ENCODE assay signal across 9 mouse cellular contexts in genomic region chr6:124712918-124713317, GRCm38 (mm10). TPM values are rescaled to one million over a fixed set of nuclear protein-coding genes. Genes with fewer than 3 reads are reported as not detected.
DNase-seq lines count a peak whose midpoint lies in the region; ATAC-seq and TF ChIP-seq lines count a peak whose summit lies in the region.
"Had no signal": no experiment of that assay in that cellular context is flagged by ENCODE, and none has a peak within 500 bp of the region (broad histone marks: within the 10 kb centered on the region; RNA-seq: fewer than 3 reads in every experiment).

No protein-coding gene starts in this region.

- peak overlapping the region; percentile 93 for H3K9ac ChIP-seq in heart, embryonic 16.5 days (ENCODE audit: low read length)
- H3K9ac ChIP-seq in MEL (ENCODE audit: control insufficient read depth, low read depth, low read length, poor library complexity, severe bottlenecking) = peak overlapping the region; percentile 94
- H3K9ac ChIP-seq in hindbrain, embryonic 11.5 days (ENCODE audit: low read depth, low read length) = peak overlapping the region; percentile 92

- TF ChIP-seq RAD21 in MEL (IDR thresholded peaks at IDR 0.05; ENCODE audit: low read depth, low read length) = no peak

- TF ChIP-seq POLR2A in MEL (IDR thresholded peaks at IDR 0.05; ENCODE audit: control insufficient read depth in 1 of 2, insufficient read depth in 1 of 2, low read depth in 1 of 2, low read length in 2 of 2, poor library complexity in 1 of 2) = no peak; a peak in 1 of 4 replicates

- H3K27me3 ChIP-seq in heart, embryonic 16.5 days (ENCODE audit: control insufficient read depth, insufficient read depth, low read length) = no peaks in the 10 kb centered on the region
- no peaks in the 10 kb centered on the region for H3K27me3 ChIP-seq in MEL (ENCODE audit: control insufficient read depth in 1 of 2, insufficient read depth in 2 of 2, low read length in 2 of 2)
- no peaks in the 10 kb centered on the region for H3K27me3 ChIP-seq in hindbrain, embryonic 11.5 days (ENCODE audit: control insufficient read depth, insufficient read depth, low read length)
- H3K27me3 ChIP-seq in midbrain, embryonic 10.5 days (ENCODE audit: low read depth, poor library complexity, severe bottlenecking) = no peaks in the 10 kb centered on the region

- no peak for TF ChIP-seq EP300 in MEL (IDR thresholded peaks at IDR 0.05; ENCODE audit: low read depth in 1 of 2, low read length in 2 of 2)

- H3K27ac ChIP-seq in heart, embryonic 16.5 days (ENCODE audit: low read length) = peak overlapping the region; percentile 90
- H3K27ac ChIP-seq in MEL (ENCODE audit: control insufficient read depth, low read depth, low read length) = peak overlapping the region; percentile 55
- H3K27ac ChIP-seq in hindbrain, embryonic 11.5 days (ENCODE audit: low read depth, low read length) = peak overlapping the region; percentile 17; the same call in 1 of the 2 replicates
- peak overlapping the region; percentile 92 for H3K27ac ChIP-seq in midbrain, embryonic 10.5 days (replicated peaks)

- ATAC-seq in heart, embryonic 16.5 days (replicated peaks; ENCODE audit: extremely low read depth, insufficient read depth, low FRiP score) = no peak
- no peak for ATAC-seq in hindbrain, embryonic 11.5 days (ENCODE audit: low FRiP score)

- no peak for DNase-seq in heart, adult 11 months
- no peak for DNase-seq in MEL (ENCODE audit: low read depth, low spot score)
- DNase-seq in hindbrain, embryonic 11.5 days (ENCODE audit: low spot score) = no peak
- DNase-seq in midbrain, embryonic 10.5 days (ENCODE audit: low spot score) = no peak
- no peak for DNase-seq in ovary, postnatal 36 days (ENCODE audit: low spot score)
- DNase-seq in gastrocnemius, adult 18-20 months (ENCODE audit: low spot score) = no peak
- DNase-seq in adrenal gland, adult 8-10 months = no peak

- 8% methylated on average over 11 of the region's 11 CpGs for WGBS in heart, embryonic 16.5 days
- WGBS in hindbrain, embryonic 11.5 days = 25% methylated on average over 11 of the region's 11 CpGs
- 28% methylated on average over 11 of the region's 11 CpGs for WGBS in midbrain, embryonic 10.5 days

- peak overlapping the region; percentile 92 for H3K4me2 ChIP-seq in heart, embryonic 16.5 days (ENCODE audit: low read depth, low read length)
- peak overlapping the region; percentile 97 for H3K4me2 ChIP-seq in hindbrain, embryonic 11.5 days (replicated peaks; ENCODE audit: low read depth, low read length)

- H3K4me1 ChIP-seq in heart, embryonic 16.5 days (ENCODE audit: control insufficient read depth, insufficient read depth, low read length) = peaks cover 27% of the 10 kb centered on the region
- H3K4me1 ChIP-seq in MEL (ENCODE audit: control insufficient read depth in 1 of 2, insufficient read depth in 2 of 2, low read length in 2 of 2) = peaks cover 0 to 22% of the 10 kb centered on the region in 2 experiments; a peak in 3 of 4 replicates
- H3K4me1 ChIP-seq in hindbrain, embryonic 11.5 days (replicated peaks; ENCODE audit: control insufficient read depth, insufficient read depth, low read length) = peaks cover 12% of the 10 kb centered on the region; the same call in 1 of the 2 replicates
- peaks cover 44% of the 10 kb centered on the region for H3K4me1 ChIP-seq in midbrain, embryonic 10.5 days

- H3K36me3 ChIP-seq in heart, embryonic 16.5 days (ENCODE audit: control insufficient read depth, insufficient read depth) = peaks cover 34% of the 10 kb centered on the region
- H3K36me3 ChIP-seq in MEL (ENCODE audit: control insufficient read depth in 1 of 2, insufficient read depth in 2 of 2, low read length in 2 of 2) = peaks cover 9 to 26% of the 10 kb centered on the region in 2 experiments
- peaks cover 13% of the 10 kb centered on the region for H3K36me3 ChIP-seq in hindbrain, embryonic 11.5 days (ENCODE audit: control insufficient read depth, insufficient read depth, low read length)
- peaks cover 74% of the 10 kb centered on the region for H3K36me3 ChIP-seq in midbrain, embryonic 10.5 days

- peaks cover 64% of the 10 kb centered on the region for H3K79me2 ChIP-seq in MEL (ENCODE audit: control insufficient read depth, insufficient read depth, low read length, poor library complexity)

- peak overlapping the region; percentile 95 for H3K4me3 ChIP-seq in heart, embryonic 16.5 days (ENCODE audit: low read length)
- H3K4me3 ChIP-seq in MEL (ENCODE audit: control insufficient read depth in 1 of 2, insufficient read depth in 1 of 2, low read depth in 2 of 2, low read length in 2 of 2) = peak overlapping the region; percentile 86 to 87
- H3K4me3 ChIP-seq in hindbrain, embryonic 11.5 days (ENCODE audit: low read depth, low read length) = peak overlapping the region; percentile 76
- peak overlapping the region; percentile 92 for H3K4me3 ChIP-seq in midbrain, embryonic 10.5 days

- no peak for TF ChIP-seq CTCF in MEL (IDR thresholded peaks at IDR 0.05 in 2 of 3, conservative IDR thresholded peaks at IDR 0.05 in 1 of 3; ENCODE audit: control insufficient read depth in 1 of 3, insufficient read depth in 1 of 3, low read depth in 2 of 3, low read length in 3 of 3, poor library complexity in 1 of 3, severe bottlenecking in 1 of 3)

- no peaks in the 10 kb centered on the region for H3K9me3 ChIP-seq in heart, embryonic 16.5 days (replicated peaks; ENCODE audit: control insufficient read depth, low read length)
- no peaks in the 10 kb centered on the region for H3K9me3 ChIP-seq in MEL (replicated peaks; ENCODE audit: insufficient read depth, low read length)
- no peaks in the 10 kb centered on the region for H3K9me3 ChIP-seq in hindbrain, embryonic 11.5 days (ENCODE audit: control insufficient read depth, low read length)
- H3K9me3 ChIP-seq in midbrain, embryonic 10.5 days (replicated peaks) = no peaks in the 10 kb centered on the region

TF ChIP-seq in MEL, 35 proteins besides CTCF, POLR2A, EP300 and RAD21:
- peak; percentile 62 for TF ChIP-seq MAX (IDR thresholded peaks at IDR 0.05; ENCODE audit: low read length)
- no peak for TF ChIP-seq HCFC1 (IDR thresholded peaks at IDR 0.05; ENCODE audit: low read depth, low read length)

RNA-seq across cellular contexts. Expression of gene Phb2, which starts 0.8 kb away (rescaled TPM):
- 347 and 355 TPM in 2 replicates for polyA plus RNA-seq in heart, embryonic 16.5 days (2015; fragmentation: Nextera tagmentation; extraction: Ambion mirVana)
- 623 and 706 TPM in 2 replicates for total RNA-seq in MEL (2012; rRNA removed)
- 100 to 1,000 TPM; 309 to 815 TPM for polyA plus RNA-seq in MEL (2012; ENCODE audit: insufficient read depth in 1 of 2, insufficient read length in 2 of 2, low read depth in 1 of 2, low replicate concordance in 2 of 2, missing spikeins in 1 of 2)
- polyA plus RNA-seq in hindbrain, embryonic 11.5 days (2014; fragmentation: Nextera tagmentation; extraction: Ambion mirVana) = 318 and 336 TPM in 2 replicates
- 401 and 471 TPM in 2 replicates for polyA plus RNA-seq in midbrain, embryonic 10.5 days (2016; fragmentation: Nextera tagmentation; extraction: Ambion mirVana)
- total RNA-seq in gastrocnemius, adult 18-20 months (2021) = 100 to 1,000 TPM; 134 to 155 TPM
- total RNA-seq in adrenal gland, adult 8-10 months (2022) = 100 to 1,000 TPM; 255 to 303 (median 272) TPM

RNA-seq across cellular contexts. Expression of gene Emg1, which starts 0.9 kb away (rescaled TPM):
- 125 and 133 TPM in 2 replicates for polyA plus RNA-seq in heart, embryonic 16.5 days (2015; fragmentation: Nextera tagmentation; extraction: Ambion mirVana)
- 378 and 391 TPM in 2 replicates for total RNA-seq in MEL (2012; rRNA removed)
- 100 to 1,000 TPM in 1 of 2 experiments, not detected in 1; 346 TPM for polyA plus RNA-seq in MEL (2012; ENCODE audit: insufficient read depth in 1 of 2, insufficient read length in 2 of 2, low read depth in 1 of 2, low replicate concordance in 2 of 2, missing spikeins in 1 of 2)
- 196 and 203 TPM in 2 replicates for polyA plus RNA-seq in hindbrain, embryonic 11.5 days (2014; fragmentation: Nextera tagmentation; extraction: Ambion mirVana)
- polyA plus RNA-seq in midbrain, embryonic 10.5 days (2016; fragmentation: Nextera tagmentation; extraction: Ambion mirVana) = 217 and 243 TPM in 2 replicates
- 10 to 100 TPM; 58.4 to 60.4 TPM for total RNA-seq in gastrocnemius, adult 18-20 months (2021)
- 10 to 100 TPM; 81.9 to 100.0 (median 86.2) TPM for total RNA-seq in adrenal gland, adult 8-10 months (2022)

RNA-seq across cellular contexts. Expression of gene Ptpn6, which starts 25.6 kb away (rescaled TPM):
- 14.6 and 31.3 TPM in 2 replicates for polyA plus RNA-seq in heart, embryonic 16.5 days (2015; fragmentation: Nextera tagmentation; extraction: Ambion mirVana)
- 74.1 and 91.9 TPM in 2 replicates for total RNA-seq in MEL (2012; rRNA removed)
- 100 to 1,000 TPM in 1 of 2 experiments, not detected in 1; 184 TPM for polyA plus RNA-seq in MEL (2012; ENCODE audit: insufficient read depth in 1 of 2, insufficient read length in 2 of 2, low read depth in 1 of 2, low replicate concordance in 2 of 2, missing spikeins in 1 of 2)
- 7.1 and 7.9 TPM in 2 replicates for polyA plus RNA-seq in hindbrain, embryonic 11.5 days (2014; fragmentation: Nextera tagmentation; extraction: Ambion mirVana)
- polyA plus RNA-seq in midbrain, embryonic 10.5 days (2016; fragmentation: Nextera tagmentation; extraction: Ambion mirVana) = 6.1 and 7.2 TPM in 2 replicates
- total RNA-seq in gastrocnemius, adult 18-20 months (2021) = 1 to 10 TPM in 1 of 2 experiments, under 1 TPM in 1; 0.90 to 1.1 TPM
- total RNA-seq in adrenal gland, adult 8-10 months (2022) = 10 to 100 TPM; 14.1 to 21.6 (median 15.0) TPM

RNA-seq across cellular contexts. Expression of gene Grcc10, which starts 28.3 kb away (rescaled TPM):
- polyA plus RNA-seq in heart, embryonic 16.5 days (2015; fragmentation: Nextera tagmentation; extraction: Ambion mirVana) = 429 and 447 TPM in 2 replicates
- total RNA-seq in MEL (2012; rRNA removed) = 41.9 and 57.4 TPM in 2 replicates
- 10 to 100 TPM in 1 of 2 experiments, not detected in 1; 62.9 TPM for polyA plus RNA-seq in MEL (2012; ENCODE audit: insufficient read depth in 1 of 2, insufficient read length in 2 of 2, low read depth in 1 of 2, low replicate concordance in 2 of 2, missing spikeins in 1 of 2)
- 553 and 590 TPM in 2 replicates for polyA plus RNA-seq in hindbrain, embryonic 11.5 days (2014; fragmentation: Nextera tagmentation; extraction: Ambion mirVana)
- 445 and 490 TPM in 2 replicates for polyA plus RNA-seq in midbrain, embryonic 10.5 days (2016; fragmentation: Nextera tagmentation; extraction: Ambion mirVana)
- 100 to 1,000 TPM; 162 TPM for total RNA-seq in gastrocnemius, adult 18-20 months (2021)
- total RNA-seq in adrenal gland, adult 8-10 months (2022) = 100 to 1,000 TPM; 348 to 417 (median 368) TPM

RNA-seq across cellular contexts. Expression of gene Gm45234, which starts 42.9 kb away (rescaled TPM):
- not detected in 2 replicates for polyA plus RNA-seq in heart, embryonic 16.5 days (2015; fragmentation: Nextera tagmentation; extraction: Ambion mirVana)
- total RNA-seq in MEL (2012; rRNA removed) = not detected in 2 replicates
- polyA plus RNA-seq in MEL (2012; ENCODE audit: insufficient read depth in 1 of 2, insufficient read length in 2 of 2, low read depth in 1 of 2, low replicate concordance in 2 of 2, missing spikeins in 1 of 2) = under 1 TPM in 1 of 2 experiments, not detected in 1; 0.15 TPM
- not detected in 2 replicates for polyA plus RNA-seq in hindbrain, embryonic 11.5 days (2014; fragmentation: Nextera tagmentation; extraction: Ambion mirVana)
- polyA plus RNA-seq in midbrain, embryonic 10.5 days (2016; fragmentation: Nextera tagmentation; extraction: Ambion mirVana) = not detected in 2 replicates
- not detected for total RNA-seq in gastrocnemius, adult 18-20 months (2021)
- not detected for total RNA-seq in adrenal gland, adult 8-10 months (2022)
- total RNA-seq: neutrophil, adult 5-6 weeks had no signal

Comparison
In these comparisons a context has a peak if more than half of its experiments do, and no peak if none do; other contexts are left out.
1. H3K27ac ChIP-seq: peak in every context shown above with its lines; median percentile 92 in midbrain, embryonic 10.5 days; 90 in heart, embryonic 16.5 days; 55 in MEL; 17 in hindbrain, embryonic 11.5 days.